Mouse (Mus musculus) Patski (cell line): ENCODE data around the gene Nmrk2. TPM values are rescaled to one million over a fixed set of nuclear protein-coding genes. Genes with fewer than 3 reads are reported as not detected.
A peak's percentile ranks its signal among the peaks of the same experiment; 100 is the strongest.
"Not testable (repeated sequence)": the region's sequence is repeated elsewhere in the genome, so short reads cannot be mapped to it uniquely, and the experiment has no call there.

ENCODE experiments used
- ATAC-seq: fragments of 100-300 bp; one replicate; pipeline ENCODE4 v1.8.0; 2021
- CTCF ChIA-PET: fragments of 350-600 bp; sonication (Branson Sonifier 250); formaldehyde crosslinking; loops from one replicate; lab custom pipeline; 2022; ENCODE audit warnings: inconsistent platforms; lab: Charles Lee
- POLR2A ChIA-PET: fragments of 350-600 bp; sonication (Branson Sonifier 250); formaldehyde crosslinking; loops from one replicate; lab custom pipeline; 2022; ENCODE audit warnings: antibody characterized with exemption, inconsistent platforms; lab: Charles Lee
- DNase-seq: peaks from one replicate; pipeline ENCODE4 v3.0.0-alpha.2; 2011; ENCODE audit warnings: low read depth, low spot score
- H3K27me3 ChIP-seq: fragments of 371-371 bp; one replicate; pipeline ENCODE4 v1.5.1; 2021
- CTCF ChIP-seq: fragments of 100-300 bp; IDR thresholded peaks from one replicate; pipeline ENCODE4 v1.5.1; 2021
- in situ Hi-C: fragments of 300-500 bp; cut with MboI; formaldehyde crosslinking; loops from 3 replicates; pipeline ENCODE4 v1.11.1; 2018; ENCODE audit warnings: low pct_unique_long_range_greater_than_20kb, mixed read lengths
- polyA plus RNA-seq: library from polyadenylated mRNA; unstranded; gene quantifications from one replicate; pipeline ENCODE4 v1.2.3, GENCODE M21; 2021

The Nmrk2 gene
- polyA plus RNA-seq, 1 experiment from 2014 or later: 0.14 TPM

DNA sequence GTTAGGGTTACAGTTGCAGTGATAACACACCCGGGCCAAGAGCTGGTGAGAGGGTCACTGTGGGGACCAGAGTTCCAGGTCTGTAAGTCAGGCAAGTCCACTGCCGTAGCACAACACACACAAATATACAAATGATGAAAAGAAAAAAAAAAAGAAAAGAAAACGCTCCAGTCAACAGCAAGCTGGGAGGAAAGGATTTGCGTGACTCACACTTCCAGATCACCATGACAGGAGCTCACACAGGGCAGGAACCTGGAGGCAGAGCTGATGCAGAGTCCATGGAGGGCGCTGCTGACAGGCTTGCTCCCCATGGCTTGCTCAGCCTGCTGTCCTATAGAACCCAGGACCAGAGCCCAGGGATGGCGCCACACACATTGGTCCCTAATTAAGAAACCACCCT, 32.4 kb upstream of the Nmrk2 start:
- in situ Hi-C loops: no loop called here
- no peaks in the 10 kb centered on the region for H3K27me3 ChIP-seq
- ChIA-PET POLR2A (interaction anchor here (1.0 kb wide), 1 partner anchor 10 kb away, joined by 3 read pairs; no protein-coding TSS in a partner anchor), CTCF (interaction anchor here (1.5 to 1.8 kb wide), 3 partner anchors 10 to 58 kb away, joined by 4 to 8 read pairs (median 6); partner anchors contain the start of gene Pip5k1c)
- DNase-seq (no peak), ATAC-seq (no peak)
- TF ChIP-seq CTCF: no peak

DNA sequence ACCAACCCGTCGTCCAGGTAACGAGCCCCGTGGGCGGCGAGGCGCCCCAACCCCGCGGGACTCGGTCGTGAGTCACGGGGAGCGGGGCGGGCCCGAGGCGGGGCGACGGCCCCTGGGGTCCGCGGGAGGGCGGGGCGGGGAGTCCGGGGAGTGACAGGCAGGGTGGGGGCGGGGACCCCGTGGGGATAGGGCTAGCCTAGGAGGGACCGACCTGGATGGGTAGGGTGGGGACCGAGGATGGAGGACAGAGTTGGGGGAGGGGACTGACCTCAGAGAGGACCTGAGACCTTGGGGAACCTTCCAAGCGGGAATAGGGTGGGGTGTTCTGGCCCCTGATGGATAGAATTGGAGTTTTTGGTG, 31.4 kb upstream of the Nmrk2 start:
- POLR2A ChIA-PET: interaction anchor here (0.6 to 0.9 kb wide), 2 partner anchors 16 to 1534 kb away, joined by 3 to 7 read pairs; no protein-coding TSS in a partner anchor
- no peaks in the 10 kb centered on the region for H3K27me3 ChIP-seq
- CTCF ChIA-PET: no interaction called here
- no peak for DNase-seq
- ATAC-seq: peak; percentile 6
- no peak for TF ChIP-seq CTCF
- in situ Hi-C loops: no loop called here

DNA sequence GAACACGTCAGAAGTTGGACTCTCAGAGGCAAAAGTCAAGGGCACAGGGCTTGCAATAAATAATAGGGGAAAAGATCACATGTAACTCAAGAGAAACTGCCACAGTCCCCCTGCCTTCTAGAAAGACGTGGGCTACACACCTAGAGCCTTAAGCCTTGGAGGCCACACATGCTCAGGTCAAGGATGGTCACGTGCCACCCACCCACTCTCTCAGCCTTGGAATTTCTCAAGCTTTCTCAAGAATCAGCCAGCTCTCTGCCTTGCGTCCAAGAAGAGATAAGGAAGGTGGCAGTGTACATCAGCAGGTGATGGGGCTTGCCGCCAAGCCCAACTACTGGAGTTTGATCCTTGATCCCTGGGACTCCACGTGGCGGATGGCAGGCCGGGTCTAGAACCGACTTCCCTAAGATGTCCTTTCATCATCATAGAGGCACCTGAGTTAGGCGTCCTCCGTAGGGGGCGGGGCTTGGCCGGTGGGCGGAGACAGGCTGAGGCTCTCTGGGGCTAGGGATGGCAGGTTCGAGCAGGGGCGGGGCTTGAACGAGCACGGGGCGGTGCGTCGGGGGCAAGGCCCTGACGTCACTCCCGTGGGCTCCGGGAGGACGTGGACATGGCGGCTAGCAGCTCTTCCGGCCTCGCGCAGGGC, 30.9 kb upstream of the Nmrk2 start, which contains the start of gene Zfr2:
Zfr2 (plus strand) TSS at position 576 of the 646 bp plus-strand sequence.
- H3K27me3 ChIP-seq: peaks cover 2% of the 10 kb centered on the region
- DNase-seq (peak; percentile 57), ATAC-seq (peak; percentile 83)
- ChIA-PET POLR2A (interaction anchor here (0.6 to 0.9 kb wide), 2 partner anchors 15 to 1535 kb away, joined by 3 to 7 read pairs; no protein-coding TSS in a partner anchor), CTCF (no interaction called here)
- in situ Hi-C loops: no loop called here
- no peak for TF ChIP-seq CTCF

DNA sequence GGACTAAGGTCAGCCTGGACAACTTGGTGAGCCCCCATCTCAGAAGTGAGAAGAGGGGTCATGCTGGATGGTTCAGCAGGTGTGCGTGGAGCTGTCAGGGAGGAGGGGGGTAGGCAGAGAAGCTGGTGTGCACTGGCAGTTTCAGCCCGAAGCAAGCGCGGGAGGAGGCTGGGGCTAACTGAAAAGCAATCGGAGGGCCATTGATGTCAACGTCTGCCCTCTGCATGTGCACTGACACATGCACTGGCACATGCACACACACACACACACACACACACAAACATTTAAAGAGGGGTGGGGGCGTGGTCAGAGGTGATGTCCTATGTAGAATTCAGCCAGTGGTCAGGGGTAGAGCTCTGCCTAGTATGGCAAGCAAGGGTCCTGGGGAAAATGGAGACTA, 29.6 kb upstream of the Nmrk2 start:
- ChIA-PET CTCF (no interaction called here), POLR2A (interaction anchor here (0.6 to 1.5 kb wide), 3 partner anchors 21 to 1091 kb away, joined by 3 to 5 read pairs (median 4); no protein-coding TSS in a partner anchor)
- in situ Hi-C loops: no loop called here
- TF ChIP-seq CTCF: no peak
- DNase-seq (no peak), ATAC-seq (no peak)
- H3K27me3 ChIP-seq: peaks cover 2% of the 10 kb centered on the region

DNA sequence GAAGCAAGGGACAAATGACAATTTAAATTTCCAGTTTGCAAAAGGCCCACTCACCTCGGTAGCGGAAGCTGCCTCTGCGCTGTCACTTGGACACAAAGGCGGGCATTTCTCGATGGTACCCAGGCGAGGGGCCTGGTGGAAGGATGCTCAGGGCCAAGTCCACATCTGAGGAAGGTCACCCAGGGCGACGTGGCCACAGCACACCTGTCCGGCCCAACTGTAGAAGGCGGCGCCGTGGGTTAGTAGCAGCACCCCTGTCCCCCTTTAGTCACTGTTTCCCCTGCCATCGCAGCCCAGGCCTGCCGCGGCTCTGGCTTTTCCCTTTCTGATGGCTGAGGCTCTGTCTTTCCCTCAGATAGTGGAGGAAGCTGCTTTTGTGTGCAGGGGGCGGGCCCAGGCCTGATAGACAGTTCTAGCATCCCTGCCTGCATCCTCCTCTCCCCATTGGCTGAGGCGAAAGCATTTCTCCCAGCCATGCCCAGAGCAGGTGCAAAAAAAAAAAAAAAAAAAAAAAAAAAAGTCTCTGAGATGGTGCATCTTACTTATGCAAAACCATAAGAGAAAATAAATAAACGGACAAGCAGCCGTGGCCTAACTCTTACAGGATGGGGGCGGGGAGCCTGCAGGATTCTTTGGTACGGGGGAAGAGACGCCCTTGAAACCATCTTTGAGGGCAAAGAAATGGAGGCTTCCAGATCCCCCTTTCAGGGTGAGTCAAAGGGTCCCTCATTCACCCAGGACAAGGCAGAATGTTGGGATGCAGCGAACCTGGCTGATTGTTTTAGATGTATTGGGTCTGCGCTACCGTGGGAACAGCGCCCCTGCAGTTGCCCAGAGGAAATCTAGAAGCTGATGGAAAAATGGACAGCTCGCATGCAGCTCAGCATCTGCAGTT, 28.8 kb upstream of the Nmrk2 start, which contains the start of gene Atcay:
Atcay (minus strand) TSS at position 396 of the 895 bp plus-strand sequence.
- CTCF ChIA-PET: no interaction called here
- no peak for TF ChIP-seq CTCF
- DNase-seq (no peak), ATAC-seq (no peak)
- H3K27me3 ChIP-seq: peaks cover 2% of the 10 kb centered on the region
- in situ Hi-C loops: no loop called here
- POLR2A ChIA-PET: interaction anchor here (1.1 to 1.5 kb wide), 2 partner anchors 20 to 38 kb away, joined by 3 to 4 read pairs; no protein-coding TSS in a partner anchor

DNA sequence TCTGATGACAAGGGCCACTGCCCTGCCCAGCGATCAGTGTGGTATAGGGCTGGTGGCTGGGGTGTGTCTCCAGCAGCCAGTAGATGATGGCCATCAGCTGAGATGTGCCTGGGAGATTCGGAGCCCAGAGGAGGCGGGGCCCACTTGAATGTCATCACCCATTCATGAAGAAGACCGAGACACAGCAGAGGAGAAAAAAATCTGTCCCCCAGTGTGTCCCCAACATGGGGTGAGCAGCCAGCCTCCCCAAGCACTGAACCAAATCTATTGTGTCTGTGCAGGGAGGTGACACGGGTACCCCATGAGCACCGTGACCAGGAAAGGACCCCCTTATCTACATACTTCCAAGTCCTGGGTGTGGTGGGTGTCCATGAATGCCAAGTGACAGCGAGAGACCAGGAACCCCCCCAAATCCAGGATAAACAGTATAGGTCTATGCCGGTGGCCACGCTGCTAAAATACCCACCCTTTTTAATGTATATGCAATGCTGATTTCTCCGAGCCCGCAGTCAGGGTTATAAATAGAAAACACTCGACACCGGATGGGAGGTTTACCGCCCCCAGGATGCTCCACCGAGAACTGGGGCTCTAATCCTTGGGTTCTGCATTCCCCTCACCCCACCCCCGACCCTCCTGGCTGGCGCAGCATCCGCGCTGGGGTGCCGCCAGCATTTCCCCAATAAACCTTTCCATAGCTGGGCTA, 28.0 kb upstream of the Nmrk2 start:
- ChIA-PET POLR2A (interaction anchor here (1.1 kb wide), 1 partner anchor 19 kb away, joined by 3 read pairs; no protein-coding TSS in a partner anchor), CTCF (no interaction called here)
- in situ Hi-C loops: no loop called here
- H3K27me3 ChIP-seq: peaks cover 2% of the 10 kb centered on the region
- ATAC-seq (no peak), DNase-seq (no peak)
- no peak for TF ChIP-seq CTCF

DNA sequence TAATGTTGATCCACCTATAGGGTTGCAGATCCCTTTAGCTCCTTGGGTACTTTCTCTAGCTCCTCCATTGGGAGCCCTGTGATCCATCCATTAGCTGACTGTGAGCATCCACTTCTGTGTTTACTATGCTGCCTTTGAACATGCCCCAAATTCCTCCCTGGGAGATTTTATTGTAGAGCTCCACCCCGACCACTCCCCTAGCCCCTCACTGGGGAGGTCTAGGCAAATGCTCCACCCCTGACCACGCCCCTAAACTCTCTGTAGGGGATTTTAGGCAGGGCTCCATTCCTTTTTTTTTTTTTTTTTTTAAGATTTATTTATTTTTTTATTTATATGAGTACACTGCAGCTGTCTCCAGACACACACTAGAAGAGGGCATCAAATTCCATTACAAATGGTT, 21.9 kb upstream of the Nmrk2 start:
- in situ Hi-C loops, DNase-seq, ATAC-seq, H3K27me3 ChIP-seq: not testable (repeated sequence)
- CTCF ChIA-PET: interaction anchor here (0.9 to 3.2 kb wide), 3 partner anchors 25 to 96 kb away, joined by 3 to 8 read pairs (median 7); no protein-coding TSS in a partner anchor
- POLR2A ChIA-PET: interaction anchor here (1.3 to 1.4 kb wide), 2 partner anchors 10 to 30 kb away, joined by 3 to 8 read pairs; no protein-coding TSS in a partner anchor

DNA sequence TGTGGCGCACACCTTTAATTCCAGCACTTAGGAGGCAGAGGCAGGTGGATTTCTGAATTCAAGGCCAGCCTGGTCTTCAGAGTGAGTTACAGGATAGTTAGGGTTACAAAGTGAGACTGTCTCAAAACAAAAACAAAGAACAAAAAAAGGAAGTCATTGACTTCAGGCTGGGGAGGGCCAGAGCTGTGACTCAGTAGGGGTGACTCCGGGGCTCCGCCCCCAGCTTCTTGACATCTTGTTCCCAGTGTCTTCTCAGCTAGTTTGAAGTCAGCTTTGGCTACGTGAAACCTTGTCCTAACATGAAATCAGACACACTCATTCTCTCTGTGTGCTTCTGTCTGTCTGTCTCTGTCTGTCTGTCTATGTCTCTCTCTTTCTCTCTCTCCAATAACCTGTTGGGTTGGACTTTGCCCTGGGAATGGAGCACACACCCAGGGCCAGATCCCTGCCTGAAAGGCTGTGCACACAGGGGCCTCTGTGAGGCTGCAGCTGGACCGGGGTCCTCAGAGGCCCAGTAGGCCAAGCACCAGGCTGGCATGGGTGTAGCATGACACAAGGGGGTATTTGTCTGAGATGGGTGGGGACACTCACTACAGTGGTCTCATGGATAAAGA, 19.7 kb upstream of the Nmrk2 start:
- no peak for DNase-seq
- no peaks in the 10 kb centered on the region for H3K27me3 ChIP-seq
- no peak for TF ChIP-seq CTCF
- in situ Hi-C loops: no loop called here
- POLR2A ChIA-PET: no interaction called here
- ATAC-seq: no peak
- CTCF ChIA-PET: interaction anchor here (1.6 kb wide), 1 partner anchor 37 kb away, joined by 4 read pairs; no protein-coding TSS in a partner anchor

DNA sequence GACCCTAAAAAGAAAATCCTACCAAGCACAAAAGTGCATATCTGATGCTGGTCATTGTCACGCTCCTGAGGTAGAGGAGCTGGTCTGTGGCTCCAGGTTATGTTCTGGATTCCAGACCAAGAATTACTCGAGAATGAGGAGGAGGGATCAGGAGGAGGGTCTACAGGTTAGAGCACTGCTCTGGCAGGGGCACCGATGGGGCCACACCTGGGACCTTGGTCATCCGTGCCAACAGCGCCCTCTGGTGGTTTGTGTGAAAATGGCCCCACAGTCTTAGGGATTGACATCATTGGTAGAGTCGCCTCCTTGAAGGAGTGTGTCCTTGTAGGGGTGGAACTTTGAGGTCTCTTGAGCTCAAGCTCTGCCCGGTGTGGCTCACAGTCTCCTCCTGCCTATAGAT, 16.1 kb upstream of the Nmrk2 start:
- ChIA-PET CTCF (interaction anchor here (0.6 to 4.8 kb wide), 12 partner anchors 8 to 26 kb away, joined by 3 to 23 read pairs (median 6); partner anchors contain the start of gene Nmrk2), POLR2A (interaction anchor here (0.9 to 2.2 kb wide), 3 partner anchors 10 to 26 kb away, joined by 3 to 4 read pairs (median 4); no protein-coding TSS in a partner anchor)
- peak; percentile 73 for ATAC-seq
- H3K27me3 ChIP-seq: no peaks in the 10 kb centered on the region
- DNase-seq: no peak
- no peak for TF ChIP-seq CTCF
- in situ Hi-C loops: no loop called here

DNA sequence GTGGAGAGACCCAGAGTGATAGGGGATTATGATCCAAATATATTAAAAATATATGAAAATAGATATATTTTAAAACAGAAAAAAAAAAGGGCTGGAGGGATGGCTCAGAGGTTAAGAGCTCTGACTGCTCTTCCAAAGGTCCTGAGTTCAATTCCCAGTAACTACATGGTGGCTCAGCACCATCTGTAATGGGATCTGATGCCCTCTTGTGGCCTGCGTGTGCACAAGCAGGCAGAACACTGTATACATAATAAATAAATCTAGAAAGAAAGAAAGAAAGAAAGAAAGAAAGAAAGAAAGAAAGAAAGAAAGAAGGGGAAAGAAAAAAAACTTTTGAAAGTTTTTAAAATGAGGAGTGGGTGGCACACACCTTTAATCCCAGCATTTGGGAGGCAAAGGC, 15.4 kb upstream of the Nmrk2 start:
- POLR2A ChIA-PET: interaction anchor here (0.8 to 2.2 kb wide), 3 partner anchors 9 to 22 kb away, joined by 3 to 4 read pairs (median 4); partner anchors contain the start of gene Zfr2
- H3K27me3 ChIP-seq, ATAC-seq, DNase-seq, in situ Hi-C loops: not testable (repeated sequence)
- CTCF ChIA-PET: interaction anchor here (0.6 to 4.8 kb wide), 13 partner anchors 8 to 26 kb away, joined by 3 to 23 read pairs (median 6); partner anchors contain the start of gene Nmrk2
